Mouse (Mus musculus): Measurements from ENCODE around the gene Nav2.

Gene Nav2

DNA sequence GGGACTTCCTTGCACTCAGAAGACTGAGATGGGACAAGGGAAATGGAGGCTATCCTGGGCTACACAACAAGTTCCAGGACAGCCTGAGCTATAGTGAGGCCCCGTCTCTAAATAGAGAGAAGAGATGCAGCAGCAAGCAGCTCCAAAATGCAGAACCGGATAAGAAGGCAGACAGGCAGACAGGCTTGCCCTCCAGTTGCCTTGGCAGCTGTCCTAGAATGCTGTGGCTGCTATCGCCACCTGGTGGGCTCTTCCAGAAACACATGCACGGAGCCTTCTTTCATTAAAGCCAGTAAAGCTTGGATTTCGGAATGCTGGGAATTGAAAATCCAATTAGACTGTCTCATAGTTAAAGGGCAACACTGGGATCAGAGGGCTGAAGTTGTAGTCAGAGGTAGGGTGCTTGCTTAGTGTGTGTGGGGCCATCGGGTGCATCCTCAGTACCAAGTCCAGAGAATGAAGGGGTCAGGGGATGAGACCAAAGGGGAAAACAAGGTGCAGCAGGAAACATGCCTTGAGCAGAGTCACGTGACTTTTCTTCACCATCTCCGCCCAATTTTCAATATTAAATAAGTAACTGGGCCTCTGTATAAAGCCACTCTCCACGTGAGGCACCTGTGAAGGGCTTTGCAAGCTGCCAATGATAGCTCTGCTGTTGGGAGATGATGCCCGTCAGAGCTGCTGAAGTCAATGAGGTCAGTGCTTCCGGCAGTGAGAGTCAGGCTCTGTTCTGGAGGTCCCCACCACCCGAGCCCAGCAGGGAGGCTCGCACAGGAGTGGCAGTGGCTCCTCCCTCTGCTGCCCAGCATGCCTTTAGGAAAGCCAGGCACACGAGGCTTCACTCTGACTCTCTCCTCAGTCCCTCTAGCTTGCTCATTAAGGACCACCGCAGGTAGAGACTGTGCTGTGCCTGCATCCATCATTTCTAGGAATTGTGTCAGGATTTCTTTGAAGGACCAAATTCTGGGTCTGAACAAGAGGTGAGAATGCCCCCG lies 364.2 kb downstream of the Nav2 start:
- in situ Hi-C loops (cut with MboI, MseI) = loop anchor here (5.0 to 25.0 kb wide), 3 partner anchors 140 to 1135 kb away; no protein-coding TSS in a partner anchor

DNA sequence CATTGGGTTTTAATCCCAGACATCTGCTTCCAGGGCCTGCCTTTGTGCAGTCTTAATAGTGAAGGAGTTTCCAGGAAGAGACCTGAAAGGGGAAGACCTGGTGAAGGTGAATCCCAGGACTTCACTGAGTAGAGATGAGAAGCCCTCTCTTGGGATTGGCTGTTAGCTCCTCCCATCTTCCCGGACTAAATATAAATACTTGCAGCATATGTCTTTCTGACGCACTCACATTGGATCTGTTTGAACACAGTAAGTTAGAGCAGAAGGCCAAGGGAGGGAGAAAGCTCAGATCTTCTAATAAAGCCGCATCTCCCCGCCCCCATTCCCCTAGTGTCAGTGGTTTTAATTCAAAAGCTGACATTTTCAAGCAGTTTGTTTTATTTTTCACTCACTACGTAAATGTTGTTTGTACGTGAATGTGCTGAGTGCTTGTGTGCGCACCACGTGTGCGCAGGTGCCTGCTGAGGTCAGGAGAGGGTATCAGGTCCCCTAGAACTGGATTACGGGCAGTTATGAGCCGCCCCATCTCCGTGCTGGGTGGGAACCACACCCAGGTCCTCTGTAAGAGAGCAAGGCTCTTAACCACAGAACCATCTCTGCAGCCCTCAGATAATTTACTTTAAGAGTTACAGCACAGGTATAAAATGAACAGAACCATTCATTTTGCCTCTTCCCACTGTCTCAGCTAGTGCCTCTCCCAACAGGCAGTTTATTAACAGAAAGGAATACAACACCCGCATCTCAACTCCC lies 365.6 kb downstream of the Nav2 start:
- in situ Hi-C loops (cut with MboI, MseI) = loop anchor here (5.0 to 25.0 kb wide), 3 partner anchors 142 to 1137 kb away; no protein-coding TSS in a partner anchor

DNA sequence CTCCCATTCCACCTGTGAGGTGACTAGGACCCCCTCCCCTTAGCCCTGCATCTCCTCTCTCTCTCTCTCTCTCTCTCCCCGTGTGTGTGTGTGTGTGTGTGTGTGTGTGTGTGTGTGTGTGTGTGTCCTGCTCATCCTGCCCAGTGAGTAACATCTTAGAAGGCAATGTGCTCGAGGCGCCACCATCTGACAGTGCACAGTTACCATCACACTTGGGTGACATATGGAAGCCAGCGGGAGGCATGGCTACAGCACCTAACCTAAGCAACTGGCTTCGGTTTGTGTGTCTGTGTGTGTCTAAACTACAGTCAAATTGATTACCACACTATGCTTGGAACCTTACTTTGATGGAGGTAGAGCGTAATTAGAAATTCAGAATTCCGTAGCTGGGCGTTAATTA lies 366.2 kb downstream of the Nav2 start:
- in situ Hi-C loops (cut with MboI, MseI) = loop anchor here (5.0 to 25.0 kb wide), 3 partner anchors 142 to 1137 kb away; no protein-coding TSS in a partner anchor

DNA sequence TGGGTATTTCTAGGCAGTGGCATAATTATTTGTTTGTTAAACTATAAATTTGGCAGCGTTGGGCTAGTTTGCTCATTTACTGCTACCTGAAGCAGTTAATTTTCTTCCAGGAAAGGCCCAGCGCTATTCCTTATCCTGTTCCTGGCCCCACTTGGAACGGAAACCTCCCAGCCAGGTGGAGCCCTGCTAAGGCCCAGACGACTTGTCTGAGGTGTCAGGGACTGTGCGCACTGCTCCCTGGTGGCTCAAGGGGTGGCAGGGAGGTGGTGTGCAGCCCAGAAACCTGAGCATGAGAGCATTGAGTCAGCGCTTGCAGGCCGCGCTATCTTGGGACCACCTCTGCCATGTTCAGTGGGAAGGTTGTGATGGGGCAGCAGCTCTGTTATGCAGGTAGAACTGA lies 367.6 kb downstream of the Nav2 start:
- in situ Hi-C loops (cut with MboI, MseI) = no loop called here

DNA sequence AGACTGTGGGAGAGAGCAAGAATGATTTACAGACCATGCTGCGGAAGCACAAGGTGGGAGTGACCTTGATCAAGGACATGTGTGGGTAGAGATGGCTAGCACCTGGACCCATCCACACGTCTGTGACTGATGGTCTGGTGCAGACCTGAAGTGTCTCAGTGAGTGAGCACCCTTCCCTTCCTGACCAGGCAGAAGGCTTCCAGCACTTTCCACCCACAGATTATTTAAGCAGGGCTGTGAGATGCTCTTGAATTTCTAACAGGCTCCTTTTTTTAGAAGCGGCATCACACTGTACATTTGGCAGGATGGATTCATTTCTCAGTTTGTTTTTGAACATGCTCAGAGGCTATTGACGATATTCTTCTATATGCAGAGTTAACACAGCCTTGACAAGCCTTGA lies 369.2 kb downstream of the Nav2 start:
- in situ Hi-C loops (cut with MboI, MseI) = no loop called here

DNA sequence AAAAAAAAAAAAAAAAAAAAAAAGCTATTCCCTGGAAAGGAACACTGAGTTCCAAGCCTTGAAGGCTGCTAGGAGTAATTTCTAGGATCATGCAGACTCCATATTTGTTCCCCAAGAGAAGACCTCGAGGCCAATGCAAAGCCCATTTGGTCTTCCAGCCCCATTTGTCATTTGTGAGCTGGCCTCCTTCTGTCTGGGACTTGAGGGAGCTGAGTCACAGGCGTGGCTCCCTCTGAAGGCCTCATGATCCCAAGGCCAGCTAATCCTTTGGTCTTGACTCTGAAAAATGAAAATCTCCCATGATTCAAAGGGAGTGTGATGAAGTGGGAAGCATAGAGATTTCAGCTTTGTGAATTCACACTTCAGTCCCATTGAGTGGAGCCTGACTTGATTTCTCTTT lies 370.0 kb downstream of the Nav2 start:
- in situ Hi-C loops (cut with MboI, MseI) = no loop called here

DNA sequence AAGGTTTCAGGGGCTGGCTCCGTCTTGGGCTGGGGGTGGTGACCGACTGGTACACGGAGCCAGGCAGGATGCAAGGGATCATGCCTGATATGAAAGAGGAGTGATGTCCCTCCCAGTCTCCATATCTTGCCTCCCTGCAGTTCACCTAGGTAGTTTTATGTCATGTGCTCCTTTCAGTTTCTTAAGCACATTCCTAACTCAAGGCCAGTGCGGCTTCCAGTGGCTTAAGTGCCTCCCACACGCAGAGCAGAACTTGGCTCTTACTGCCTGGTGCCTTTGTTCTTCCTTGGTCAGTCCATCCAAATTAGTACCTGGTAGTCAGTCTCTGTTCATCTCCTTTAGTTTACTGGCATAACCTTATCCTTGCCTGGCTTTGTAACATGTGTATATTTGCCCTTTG lies 371.9 kb downstream of the Nav2 start:
- in situ Hi-C loops (cut with MboI, MseI) = no loop called here

DNA sequence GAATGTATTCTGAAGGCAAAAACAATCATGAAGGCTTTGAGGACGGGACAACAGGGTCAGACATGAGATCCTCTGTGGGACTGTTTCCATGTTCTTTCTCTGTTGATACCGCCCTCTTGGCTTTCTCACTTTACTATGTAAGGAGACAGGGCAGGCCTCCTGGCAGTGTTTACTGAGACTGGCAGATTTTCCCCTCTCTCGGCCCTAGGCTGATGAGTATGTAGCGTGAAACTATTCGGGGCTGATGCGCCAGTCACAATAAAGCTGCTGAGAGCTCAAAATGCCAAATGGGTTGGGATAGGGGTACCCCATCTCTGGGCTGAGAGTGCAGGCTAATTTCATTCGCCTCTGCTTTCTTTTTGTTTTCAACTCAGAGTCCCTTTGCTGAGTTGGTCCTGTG lies 373.9 kb downstream of the Nav2 start:
- in situ Hi-C loops (cut with MboI, MseI) = no loop called here

DNA sequence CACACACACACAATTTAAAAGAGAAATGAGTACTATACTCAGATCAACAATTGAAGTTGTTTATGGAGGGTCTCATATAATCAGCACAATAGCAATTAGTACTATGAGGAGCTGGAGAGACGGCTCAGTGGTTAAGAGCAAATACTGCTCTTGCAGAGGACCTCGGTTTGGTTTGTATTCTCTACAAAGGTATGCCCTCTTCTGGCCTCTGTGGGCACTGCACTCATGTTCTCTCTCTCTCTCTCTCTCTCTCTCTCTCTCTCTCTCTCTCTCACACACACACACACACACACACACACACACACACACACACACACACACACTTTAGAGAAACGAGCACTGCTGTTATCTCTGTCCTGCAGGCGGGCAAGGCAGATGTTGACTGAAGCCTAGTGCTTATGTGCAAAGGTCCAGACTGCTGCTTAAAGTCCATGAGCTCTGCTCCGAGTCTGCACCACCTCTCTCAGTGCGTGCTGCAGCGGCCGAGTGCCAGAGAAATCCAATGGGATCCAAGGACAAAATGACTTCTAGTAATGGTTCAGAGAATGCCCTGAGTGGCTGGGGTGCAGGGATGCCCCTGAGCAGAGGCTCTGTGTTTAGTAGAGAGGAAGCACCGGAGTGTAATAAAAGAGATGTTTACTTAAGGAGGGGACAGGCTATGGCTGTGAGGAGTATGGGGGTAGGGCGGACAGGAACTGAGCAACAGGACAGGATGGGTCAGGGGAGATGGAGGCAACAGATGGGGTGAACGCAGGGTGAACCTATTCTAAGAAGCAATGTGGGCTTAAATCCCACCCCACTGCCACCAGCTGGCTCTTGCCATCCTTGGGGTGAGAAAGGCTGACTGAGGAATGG lies 375.2 kb downstream of the Nav2 start:
- in situ Hi-C loops (cut with MboI, MseI) = no loop called here

DNA sequence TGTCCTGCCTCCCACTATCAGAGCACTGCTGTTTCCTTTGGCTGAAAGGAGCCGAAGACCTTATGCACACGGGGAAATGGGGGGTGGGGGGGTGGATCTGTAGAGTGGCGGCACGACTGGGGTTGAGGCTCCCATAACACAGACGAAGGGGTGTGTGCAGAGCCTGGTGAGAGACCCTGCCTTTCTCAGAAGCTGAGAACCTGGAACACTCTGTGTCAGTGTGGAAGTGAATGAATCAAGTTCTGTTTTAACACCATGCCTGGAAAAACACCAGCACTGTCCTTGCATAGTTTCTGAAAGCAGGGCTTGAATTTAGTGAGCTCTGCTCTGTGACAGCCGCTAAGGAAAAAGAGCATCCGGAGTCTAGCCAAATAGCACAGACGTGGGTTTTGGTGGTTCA lies 379.7 kb downstream of the Nav2 start:
- in situ Hi-C loops (cut with MboI, MseI) = no loop called here

DNA sequence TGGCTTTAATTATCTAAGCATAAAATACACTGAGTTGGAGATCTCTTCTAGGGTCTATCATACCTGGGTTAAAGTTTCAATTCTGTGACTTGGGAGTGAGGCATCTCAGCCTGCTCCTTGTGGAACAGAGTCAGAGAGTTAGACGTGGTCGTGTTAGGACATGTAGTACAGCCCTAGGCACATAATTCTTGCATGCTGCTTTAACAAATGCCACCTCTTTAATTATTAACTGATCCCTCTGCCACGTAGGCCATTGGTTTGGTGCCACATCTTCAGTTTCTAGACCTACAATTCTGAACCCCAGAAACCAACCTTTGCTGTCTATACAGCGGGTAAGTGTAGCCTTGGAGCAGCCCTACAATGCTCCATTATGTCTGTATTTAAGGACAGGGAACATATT lies 381.8 kb downstream of the Nav2 start:
- in situ Hi-C loops (cut with MboI, MseI) = no loop called here

DNA sequence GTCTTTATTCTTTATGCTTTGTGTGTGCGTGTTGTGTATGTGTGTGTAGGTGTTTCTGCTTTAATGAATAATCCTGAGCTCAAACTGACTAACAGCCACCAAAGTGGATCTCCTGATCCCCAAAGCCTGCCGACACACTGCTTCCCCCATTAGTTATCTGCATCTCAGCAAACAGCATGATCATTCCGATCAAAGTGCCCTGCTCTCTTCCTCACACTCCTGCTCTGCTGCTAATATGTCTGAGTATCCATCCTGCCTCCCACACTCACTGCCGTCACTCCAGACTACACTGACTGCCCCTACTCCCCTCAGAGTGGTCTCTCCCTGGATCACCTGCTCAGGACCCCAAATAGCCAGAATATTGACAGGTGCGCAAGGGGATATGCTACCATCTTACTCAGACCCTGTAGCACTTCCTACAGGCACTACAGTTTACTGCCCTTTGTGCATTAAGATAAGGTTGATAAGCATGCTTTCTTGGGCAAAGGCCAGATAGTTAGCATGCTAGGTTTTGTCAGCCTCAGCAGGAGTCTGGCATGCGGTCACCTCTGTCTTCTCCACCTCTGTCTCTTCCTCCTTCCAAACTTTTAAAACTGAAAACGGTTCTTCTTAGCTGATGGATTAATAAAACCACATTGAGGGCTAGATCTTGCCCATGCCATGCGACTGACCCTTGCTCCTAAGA lies 382.8 kb downstream of the Nav2 start:
- in situ Hi-C loops (cut with MboI, MseI) = no loop called here

DNA sequence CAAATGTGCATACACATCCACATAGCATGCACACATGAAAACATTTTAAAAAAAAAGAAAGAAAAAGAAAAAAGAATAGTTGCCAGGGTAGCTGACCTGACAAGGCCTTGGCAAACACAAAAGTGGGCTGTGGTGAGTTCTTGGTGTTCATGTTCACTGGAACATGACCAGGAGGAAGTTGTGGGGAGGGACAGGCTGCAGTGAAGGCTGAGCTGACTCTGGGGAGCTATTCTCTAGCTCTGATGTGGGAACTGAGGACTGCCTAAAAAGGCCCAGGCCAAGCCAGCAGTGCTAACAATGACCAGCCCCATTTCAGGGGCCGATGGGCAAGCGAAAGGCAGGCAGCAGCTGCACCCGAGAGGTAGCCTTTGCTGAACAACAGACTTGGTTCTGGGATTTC lies 388.6 kb downstream of the Nav2 start:
- in situ Hi-C loops (cut with MboI, MseI) = no loop called here

DNA sequence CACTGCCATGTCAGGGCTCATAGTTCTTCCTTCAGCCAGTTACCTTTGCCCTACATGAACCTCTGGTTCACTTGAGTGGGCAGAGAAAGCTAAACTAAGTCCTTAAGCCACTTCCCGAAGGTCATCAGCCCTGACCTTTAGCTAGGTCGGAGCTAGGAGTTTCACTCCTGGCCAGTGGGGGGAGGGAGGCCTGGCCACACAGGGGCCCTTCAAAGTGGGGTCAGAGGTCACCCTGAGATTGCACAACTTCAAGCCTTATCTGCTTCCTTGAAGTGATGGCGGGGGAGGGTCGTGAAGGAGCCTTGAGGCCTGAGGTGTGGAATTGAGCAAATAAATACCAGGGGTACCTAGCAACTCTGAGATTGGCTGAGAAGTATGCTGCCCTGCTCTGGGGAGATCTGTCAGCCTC lies 389.9 kb downstream of the Nav2 start:
- in situ Hi-C loops (cut with MboI, MseI) = no loop called here

DNA sequence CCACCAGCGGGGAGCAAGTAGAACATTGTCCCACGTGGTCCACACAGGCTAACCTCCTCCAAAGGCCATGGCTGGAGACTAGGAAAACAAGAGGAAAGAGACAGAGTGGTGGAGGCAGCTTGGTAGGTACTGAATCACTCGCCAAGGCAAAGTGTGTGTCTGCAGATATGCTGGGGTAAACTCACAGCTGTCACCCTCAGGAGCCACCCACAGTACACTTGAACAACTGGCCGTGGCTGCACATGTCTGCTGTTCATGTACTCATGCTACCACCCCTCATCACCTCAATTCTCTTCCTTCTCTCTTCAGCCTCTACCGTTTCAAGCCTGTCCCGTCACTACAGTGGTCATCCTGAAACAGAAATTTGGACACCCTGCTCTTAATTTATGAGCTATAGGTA lies 393.0 kb downstream of the Nav2 start:
- in situ Hi-C loops (cut with MboI, MseI) = no loop called here

DNA sequence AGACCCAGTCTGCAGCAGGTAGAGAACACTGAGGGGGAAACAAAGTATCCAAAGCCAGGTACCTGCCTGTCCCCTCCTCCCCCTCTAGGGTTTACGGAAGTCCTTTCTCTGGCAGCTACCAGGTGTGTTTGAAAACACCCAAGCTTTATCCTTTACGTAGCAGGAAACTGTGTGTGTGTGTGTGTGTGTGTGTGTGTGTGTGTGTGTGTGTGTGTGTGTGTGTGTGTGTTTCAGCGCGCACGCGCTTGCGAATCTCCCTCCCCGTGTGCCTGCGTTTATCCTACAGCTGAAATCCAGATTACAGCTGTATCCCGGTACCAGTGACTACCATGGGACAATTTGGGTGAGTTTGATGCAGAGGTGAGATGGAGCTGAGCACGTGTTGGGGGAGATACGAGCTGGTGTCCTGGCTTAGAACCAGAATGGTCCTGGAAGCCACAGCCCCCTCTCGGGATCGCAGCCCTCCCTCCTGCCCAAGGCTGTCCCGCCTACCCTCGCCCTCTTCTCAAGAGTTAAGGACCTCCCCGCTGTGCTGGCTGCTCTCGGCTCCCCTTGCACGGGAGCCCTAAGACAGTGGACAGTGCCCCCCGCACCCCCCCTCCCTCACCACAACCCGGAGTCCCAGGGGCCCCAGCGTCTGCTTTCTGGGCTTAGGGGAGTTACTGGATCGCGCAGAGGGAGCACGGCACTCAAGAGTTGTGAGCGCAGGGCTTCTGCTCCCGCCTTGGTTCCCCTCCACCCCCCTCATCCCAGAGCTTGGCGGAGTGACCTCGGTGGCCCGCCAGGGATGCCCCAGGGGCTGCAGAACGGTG lies 395.3 kb downstream of the Nav2 start:
- in situ Hi-C loops (cut with MboI, MseI) = no loop called here

DNA sequence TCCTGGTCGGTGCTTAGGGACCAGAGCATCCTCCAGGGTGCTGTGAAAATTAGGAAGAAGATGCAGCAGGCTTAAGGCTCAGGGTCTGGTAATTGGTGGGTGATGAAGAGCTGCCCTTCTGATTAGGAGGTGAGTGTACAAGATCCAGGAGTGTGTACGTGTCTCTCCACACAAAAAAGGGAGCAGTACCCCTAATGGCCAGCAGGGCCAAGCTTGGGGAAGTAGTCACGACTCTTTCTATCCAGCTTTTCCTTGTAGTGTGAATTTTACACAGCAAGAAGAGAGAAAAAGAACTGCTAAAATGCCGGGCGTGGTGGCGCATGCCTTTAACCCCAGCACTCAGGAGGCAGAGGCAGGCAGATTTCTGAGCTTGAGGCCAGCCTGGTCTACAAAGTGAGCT lies 399.2 kb downstream of the Nav2 start:
- in situ Hi-C loops (cut with MboI, MseI) = no loop called here

DNA sequence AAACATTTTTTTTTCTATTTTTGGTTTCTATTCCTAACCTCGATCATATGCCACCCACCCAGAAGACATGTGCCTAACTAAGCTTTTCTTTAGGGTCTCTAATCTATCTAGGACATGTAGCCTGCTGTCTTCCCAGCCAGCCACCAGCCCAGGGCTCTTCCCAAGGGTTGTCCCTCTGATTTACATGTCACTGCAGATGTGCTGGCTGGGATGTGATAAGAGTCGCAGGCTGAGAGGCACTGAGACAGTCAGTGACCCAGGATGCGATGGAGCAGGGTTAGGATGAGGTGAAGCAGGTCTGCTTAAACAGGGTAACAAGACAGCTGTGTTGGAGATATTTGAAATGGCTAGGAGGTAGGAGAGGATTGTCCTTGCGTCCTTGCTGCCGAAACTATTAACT lies 401.2 kb downstream of the Nav2 start:
- in situ Hi-C loops (cut with MboI, MseI) = no loop called here

DNA sequence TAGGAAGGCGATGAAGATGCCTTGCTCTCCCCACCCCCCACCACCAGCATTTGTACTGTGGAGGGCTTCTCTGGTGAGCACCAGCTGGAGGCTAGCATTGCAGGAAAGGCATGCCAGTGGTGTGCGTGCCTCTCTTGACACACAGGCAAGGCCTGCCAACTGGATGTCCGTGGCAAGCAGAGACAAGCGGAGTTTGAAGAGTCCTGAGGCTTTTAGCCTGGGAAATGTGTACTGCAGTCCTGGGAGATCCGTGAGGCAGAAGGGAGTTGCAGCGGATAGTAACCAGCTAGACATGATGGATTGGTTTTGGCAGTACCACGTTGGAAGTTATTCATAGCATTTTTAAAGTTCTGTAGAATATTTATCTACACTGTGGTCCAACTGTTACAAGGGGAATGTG lies 405.4 kb downstream of the Nav2 start:
- in situ Hi-C loops (cut with MboI, MseI) = no loop called here

DNA sequence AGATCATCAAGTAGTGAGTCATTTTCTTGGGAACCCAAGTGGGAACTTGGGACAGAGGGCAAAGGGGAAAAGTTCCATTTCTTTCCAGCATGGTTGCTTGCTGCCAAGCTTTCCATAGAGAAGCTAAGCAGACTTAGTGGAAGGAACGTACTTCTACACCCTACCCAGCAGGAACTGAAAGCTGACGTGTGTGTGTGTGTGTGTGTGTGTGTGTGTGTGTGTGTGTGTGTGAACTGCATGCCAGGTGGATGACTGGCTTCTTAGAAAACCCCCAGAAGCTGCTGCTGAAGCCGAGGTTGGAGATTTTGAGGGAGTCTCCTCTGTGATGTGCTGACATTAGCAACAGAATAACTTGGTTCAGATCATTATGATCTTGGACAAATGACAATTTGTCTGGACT lies 406.5 kb downstream of the Nav2 start:
- in situ Hi-C loops (cut with MboI, MseI) = no loop called here

Data from T-helper 17 cell (primary cell).